Mouse (Mus musculus) kidney, adult 8-10 months (tissue): ENCODE measurements around the gene Rcn1.
A peak's percentile ranks its signal among the peaks of the same experiment; 100 is the strongest.

ENCODE experiments used
- DNase-seq, 2 experiments: peaks; one replicate each; pipeline ENCODE4 v3.0.0; 2022

Gene Rcn1

GRCm38 (mm10) chr2:105399085-105399891 is at the start of gene Rcn1:
Gene Rcn1 (minus strand): TSS chr2:105399319.
- DNase-seq = peak; percentile 68 to 83

- no peak for DNase-seq
Measured at GRCm38 (mm10) chr2:105444072-105444471, 45.0 kb upstream of the Rcn1 start.

DNA sequence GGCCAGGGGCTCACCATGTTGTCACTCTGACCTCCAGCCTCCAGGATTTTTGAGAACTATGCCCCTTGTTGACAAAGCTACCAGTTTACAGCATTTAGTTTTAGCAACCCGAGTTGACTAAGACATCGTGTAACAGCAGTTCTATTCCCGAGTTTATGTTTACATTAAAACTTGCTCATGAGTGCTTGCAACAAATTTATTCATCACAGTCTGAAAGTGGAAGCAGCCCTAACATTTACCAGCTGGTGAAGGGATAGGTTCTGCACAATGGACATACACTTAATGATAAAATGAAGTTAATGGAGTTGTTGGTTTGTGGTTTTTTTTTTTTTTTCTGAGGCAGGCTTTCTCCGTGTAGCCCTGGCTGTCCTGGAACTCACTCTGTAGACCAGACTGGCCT is 39.9 kb upstream of the Rcn1 start:
- DNase-seq = no peak

DNA sequence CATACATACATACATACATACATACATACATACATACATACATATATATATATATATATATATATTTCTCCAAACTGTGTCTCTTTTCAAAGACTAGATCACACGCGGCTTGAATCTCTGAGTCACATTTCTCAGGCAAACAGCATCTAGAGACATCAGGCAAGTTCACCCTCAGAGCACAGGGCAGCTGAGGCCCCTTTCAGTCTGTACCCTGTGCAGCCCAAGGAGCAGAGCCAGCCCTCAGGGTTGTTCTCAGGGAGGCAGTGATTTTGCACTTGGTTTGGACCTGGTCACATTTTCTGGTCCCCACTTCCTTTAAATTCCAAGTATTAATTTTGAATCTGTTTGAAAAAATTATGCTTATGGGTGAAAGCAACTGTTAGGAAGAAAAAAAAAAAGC is 39.4 kb upstream of the Rcn1 start:
- DNase-seq = no peak

DNA sequence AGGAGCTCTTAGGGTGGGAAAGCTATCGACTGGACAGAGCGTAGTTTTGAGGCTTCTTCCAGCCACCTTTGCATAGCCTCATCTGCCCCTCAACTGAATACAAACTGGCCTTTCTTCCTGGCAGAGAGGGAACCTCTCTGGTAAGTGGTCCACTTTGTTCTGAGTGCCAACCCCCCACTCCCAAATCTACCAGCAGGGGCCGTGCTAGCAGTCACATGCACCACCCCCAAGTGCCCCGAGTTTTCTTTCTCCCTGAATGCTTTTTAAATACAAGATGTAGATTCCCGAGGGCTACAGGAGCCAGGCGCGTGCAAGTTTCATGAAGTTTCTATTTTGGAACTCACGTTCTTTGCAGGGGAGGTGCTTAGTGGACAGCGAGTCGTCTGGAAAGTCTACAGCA is 33.8 kb upstream of the Rcn1 start:
- DNase-seq = no peak

DNA sequence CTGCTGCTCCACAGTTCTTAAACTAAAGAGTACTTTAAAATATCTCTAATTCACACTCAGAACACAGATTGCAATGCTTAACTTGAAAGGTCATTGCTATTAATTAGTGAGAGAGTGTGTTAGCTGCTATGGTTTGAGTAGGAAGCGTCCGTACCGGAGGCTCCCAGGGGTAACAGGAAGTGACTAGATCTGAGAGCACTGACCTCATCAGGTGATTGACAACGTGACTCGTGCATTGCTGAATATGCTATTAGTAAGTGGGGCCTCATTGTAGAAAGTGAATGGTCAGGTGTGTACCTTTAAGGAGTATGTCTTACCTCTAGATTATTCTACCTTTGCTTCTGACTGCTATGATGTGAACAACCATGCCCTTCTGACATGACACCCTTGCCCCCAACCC is 31.3 kb upstream of the Rcn1 start:
- DNase-seq = no peak

DNA sequence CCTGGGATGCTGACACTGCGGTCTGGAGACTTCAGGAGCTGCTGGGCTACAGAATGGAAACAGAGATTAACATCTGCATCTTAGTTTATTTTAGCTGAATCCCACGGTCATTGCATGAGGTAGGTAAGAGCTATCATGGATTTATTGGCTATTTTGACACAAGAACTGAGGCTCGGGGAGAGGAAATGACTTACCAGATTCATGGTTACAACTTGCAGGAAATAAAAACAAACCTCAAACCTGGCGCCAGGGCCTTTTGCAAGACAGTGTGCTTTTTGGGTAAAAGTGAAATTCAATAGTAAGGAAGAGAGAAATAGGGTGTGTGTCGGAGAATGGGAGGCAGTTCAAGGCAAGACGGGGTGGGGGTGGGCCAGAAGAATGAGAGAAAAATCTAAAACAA is 30.8 kb upstream of the Rcn1 start:
- no peak for DNase-seq

DNA sequence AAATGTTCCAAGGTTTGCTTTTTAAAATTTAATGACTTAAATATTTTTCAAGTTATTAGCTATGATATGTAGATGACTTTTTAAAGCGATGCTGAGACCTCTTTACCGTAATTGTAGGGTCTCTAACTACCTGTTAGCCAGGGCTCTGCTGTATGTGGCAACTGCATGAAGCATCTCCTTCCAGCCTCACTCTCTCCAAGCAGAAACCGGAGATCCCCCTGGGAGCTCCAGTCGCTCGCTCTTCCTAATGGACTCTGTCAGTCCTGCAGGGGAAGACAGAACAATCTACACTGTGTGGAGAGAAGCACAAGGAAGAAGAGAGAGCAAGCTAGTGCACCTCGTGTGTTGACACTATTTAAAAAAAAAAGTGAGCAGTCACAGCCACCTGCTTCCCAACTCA is 29.3 kb upstream of the Rcn1 start:
- no peak for DNase-seq

- DNase-seq = peak; percentile 33 to 61
Measured at GRCm38 (mm10) chr2:105428029-105428428, 28.9 kb upstream of the Rcn1 start.

DNA sequence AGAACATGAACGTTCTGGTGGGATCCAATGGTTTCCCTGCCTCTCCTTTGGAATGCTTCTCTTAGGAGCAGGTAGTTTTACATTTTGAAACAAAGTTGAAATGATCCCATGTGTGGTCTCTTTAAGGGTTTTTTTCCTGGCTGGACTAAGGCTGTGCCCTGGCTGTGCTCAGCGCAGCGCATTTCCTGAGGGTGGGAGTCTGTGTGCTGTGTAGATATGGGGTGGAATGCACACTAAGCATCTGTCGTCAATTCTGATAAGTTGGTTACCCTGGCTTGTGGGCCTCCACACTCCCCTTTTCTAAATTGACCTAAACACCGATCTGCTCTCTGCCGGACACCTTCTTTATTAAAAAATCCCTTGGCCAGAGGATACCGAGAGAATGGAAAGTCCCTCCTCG is 28.3 kb upstream of the Rcn1 start:
- no peak for DNase-seq

- no peak for DNase-seq
Measured at GRCm38 (mm10) chr2:105418629-105419227, 19.6 kb upstream of the Rcn1 start.

DNA sequence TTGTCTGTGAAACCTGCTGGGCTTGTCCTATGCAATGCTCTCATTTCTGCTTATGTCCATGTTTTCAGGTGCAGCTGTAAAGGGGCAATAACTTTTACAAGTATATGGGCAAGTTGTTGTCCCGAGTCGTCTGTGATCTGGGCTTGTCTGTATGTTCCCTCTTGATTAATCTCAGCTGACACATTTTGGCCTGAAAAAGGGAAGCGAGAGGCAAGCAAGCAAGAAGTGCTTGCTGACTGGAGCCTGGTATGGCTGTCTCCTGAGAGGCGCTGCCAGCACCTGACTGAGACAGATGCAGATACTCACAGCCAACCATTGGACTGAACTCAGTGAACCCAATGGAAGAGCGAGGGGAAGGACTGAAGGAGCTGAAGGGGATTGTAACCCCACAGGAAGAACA is 18.5 kb upstream of the Rcn1 start:
- DNase-seq = no peak

DNA sequence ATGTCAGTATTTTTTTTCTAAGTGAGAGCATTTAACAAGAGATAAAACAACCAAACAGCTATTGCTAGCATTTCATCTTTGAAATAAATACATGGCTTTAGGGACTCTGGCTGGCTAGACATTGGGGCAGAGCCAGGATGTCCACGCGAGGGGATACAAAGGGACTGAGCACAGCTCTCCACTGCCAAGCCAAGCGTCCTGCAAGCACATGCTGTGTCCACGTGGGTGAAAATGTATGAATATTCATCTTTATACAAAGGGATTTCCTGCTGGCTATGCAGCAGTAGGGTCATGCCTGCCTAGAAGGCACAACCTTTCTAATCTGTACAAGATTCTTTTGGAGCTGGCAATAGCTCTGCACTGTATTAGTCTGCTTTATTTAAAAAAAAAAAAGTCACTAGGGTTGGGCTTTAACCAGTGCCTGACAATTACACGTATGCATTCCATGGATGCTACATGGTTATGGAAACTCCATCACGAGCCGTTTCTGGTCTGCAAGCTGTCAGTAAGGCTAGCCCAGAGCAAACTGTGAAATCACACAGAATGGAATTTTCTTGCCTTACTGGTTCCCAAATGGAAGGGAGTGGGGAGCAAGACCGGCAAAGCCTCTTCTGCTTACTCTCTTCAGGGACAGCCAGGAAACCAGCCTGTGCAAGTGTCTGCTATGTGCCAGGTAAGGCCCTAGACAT is 17.7 kb upstream of the Rcn1 start:
- DNase-seq = no peak

- DNase-seq = no peak
Measured at GRCm38 (mm10) chr2:105416046-105416659, 17.0 kb upstream of the Rcn1 start.

- no peak for DNase-seq
Measured at GRCm38 (mm10) chr2:105414309-105414708, 15.2 kb upstream of the Rcn1 start.

DNA sequence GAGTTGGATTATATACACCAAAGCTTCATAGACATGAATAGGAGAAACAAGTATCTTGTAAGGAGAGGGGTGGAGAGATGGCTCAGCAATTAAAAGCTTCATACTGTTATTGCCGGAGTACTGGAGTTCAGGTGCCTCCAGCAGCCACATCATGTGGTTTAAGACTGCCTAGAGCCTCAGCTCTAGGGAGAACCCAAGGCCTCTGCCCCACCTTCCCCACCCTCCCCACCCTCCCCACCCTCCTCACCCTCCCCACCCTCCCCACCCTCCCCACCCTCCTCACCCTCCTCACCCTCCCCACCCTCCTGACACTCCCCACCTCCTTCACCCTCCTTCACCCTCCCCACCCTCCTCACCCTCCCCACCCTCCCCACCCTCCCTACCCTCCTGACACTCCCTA is 10.1 kb upstream of the Rcn1 start:
- DNase-seq = no peak

DNA sequence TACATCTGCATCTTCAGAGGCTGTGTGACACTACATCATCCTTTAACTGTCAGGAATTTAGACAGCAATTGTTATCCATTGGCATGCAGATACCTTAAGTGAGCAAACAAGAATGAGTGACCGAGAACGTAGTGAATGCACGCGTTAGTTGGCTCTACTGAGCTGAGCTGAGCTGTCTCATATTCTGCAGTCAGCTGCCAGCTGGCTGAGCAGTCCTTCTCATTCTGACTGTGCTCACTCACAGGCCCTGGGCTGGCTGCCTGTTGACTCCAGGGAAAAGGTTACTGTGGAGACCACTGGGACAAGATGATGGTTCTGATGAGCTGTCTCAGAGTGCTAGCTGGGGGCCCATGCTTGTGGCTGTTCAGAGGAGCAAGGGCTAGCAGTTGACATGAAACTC is 9.4 kb upstream of the Rcn1 start:
- no peak for DNase-seq

GRCm38 (mm10) chr2:105402180-105402579 is 3.1 kb upstream of the Rcn1 start:
- no peak for DNase-seq

GRCm38 (mm10) chr2:105400558-105400957 is 1.4 kb upstream of the Rcn1 start:
- no peak for DNase-seq

DNA sequence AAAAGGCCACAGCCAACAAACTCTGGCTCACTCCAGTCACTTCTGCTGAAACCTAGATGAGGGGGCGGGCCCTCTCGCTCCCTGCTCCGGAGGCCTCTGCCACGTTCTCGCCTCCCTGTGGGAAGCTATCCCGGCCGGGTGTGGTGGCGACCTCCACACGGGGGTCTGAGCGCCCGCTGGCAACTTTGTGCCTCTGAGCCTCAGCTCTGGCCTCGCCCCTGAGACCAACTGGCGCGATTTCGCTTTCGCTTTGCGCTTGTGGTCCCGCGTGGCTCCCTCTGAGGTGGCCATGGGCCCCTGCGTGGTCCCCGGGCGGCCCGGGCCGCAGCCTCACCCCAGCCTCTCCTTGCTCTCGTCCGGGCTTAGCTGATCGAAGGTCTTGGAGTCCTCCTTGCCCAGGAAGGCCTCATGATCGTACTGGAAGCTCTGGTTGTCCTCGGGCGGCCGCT is 459 bp downstream of the Rcn1 start:
- DNase-seq = peak; percentile 13 to 32

DNA sequence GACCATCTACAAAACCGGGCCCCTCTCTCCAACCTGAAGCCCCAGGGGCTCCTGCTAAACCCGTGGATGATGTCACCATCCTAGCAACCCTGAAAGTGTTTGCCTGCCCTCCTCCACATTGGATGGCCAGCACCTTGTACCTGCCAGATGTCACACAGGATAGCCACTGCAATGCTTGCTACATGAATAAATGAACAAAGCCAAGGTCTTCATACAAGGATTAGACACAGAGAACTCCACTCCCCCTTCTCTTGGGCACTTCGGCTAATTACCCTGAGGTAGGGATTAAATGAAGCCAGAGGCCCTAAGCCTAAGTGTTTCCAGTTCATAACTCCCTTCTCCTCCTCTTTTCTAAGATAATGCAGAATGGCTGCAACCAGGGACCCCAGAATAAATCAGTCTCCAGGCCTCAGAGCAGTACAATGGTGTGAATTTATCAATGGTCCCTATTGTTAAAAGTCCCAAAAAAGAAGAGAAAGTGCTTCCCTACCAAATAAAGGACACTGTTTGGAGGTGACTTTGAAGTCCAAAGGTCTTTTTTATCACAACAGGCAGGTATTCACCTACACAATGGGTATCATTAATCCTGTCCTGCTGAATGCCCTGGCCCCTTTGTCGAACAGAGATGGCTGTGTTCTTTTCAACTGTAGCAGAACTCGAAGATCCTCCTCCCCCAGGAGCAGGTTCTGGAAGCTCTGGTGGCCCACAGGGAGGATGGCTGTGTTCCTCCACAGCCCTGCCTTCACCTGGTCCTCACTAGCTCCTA is 1.5 kb downstream of the Rcn1 start:
- DNase-seq = no peak

GRCm38 (mm10) chr2:105396066-105396465 is 3.1 kb downstream of the Rcn1 start:
- no peak for DNase-seq

GRCm38 (mm10) chr2:105394375-105394774 is 4.7 kb downstream of the Rcn1 start:
- DNase-seq = no peak
